Mouse (Mus musculus): ENCODE measurements at regions not wholly inside any gene's neighbourhood (a gene's known extent, or its start where the extent isn't known, plus 50 kb on each side); places are given as distances from the start of the nearest gene placed in this dataset.
A peak's percentile ranks its signal among the peaks of the same experiment; 100 is the strongest.

DNA sequence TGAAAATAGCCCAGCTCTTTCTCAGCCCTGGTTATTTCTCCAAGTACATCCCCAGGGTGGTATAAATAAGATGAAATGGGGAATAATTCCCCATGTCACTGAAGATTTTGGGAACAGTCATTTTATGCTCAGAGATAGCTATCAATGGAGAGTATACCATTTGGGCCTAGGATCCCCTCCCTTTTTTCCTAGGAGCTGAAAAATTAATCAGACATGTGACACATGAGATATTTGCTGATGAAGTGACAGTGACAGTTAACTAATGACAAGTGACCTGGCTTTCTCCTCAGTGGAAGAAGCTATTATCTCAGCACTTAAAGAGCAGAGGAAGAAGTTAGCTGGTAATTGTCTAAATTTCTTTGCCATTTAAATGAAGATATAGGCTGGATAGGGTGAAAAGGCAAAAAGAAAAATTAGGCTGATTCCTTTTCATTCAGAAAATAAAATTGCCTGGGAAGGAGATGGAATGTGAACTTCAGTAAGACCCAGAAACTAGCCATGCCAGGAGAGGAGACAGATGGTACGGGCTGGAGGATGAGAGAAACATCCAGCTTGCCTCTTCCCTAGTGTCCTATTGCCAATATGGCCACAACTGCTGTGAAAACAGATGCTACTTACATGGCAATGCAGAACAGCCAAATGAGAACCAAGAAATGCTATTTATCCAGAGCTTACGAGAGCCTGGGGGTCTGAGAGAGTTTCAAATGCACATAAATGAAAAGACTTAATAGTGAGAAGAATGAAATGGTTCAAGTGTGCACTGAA, 376.1 kb upstream of the Gm11114 start:
- no peak for DNase-seq

- DNase-seq, result peak; percentile 11
Measured at GRCm38 (mm10) chr9:84966558-84967154, 345.9 kb upstream of the Gm11114 start.

DNA sequence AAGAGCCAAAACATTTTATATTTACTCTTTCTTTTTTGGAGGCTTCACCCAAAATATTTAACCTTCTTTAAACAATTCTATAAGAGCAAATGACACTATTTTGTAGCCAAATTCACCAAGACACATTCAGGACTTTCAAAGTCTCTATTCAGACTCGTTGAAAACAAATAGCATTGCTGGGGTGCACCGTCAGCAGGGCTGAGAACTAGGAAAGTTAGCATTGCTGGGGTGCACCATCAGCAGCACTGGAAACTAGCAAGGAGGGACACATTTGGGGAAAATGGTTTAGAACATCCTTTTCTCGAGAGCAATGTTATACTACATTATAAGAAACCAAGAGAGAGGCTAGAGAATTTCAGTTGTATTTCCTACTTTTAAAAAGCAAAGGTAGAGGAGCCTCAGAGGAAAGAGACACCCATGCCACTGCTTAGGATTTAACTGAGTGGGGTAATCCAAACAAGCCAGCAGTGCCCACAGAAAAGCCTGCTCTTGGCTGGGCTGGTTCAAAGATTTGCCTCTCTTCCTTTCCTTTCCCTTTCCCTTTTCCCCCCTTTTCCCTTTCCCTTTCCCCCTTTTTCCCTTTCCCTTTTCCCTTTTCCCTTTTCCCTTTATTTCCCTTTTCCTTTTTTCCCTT, 342.5 kb upstream of the Gm11114 start:
- DNase-seq, result no peak

GRCm38 (mm10) chr9:84977470-84977869, 335.1 kb upstream of the Gm11114 start:
- DNase-seq, result no peak

GRCm38 (mm10) chr9:85003414-85003813, 309.2 kb upstream of the Gm11114 start:
- no peak for DNase-seq

DNA sequence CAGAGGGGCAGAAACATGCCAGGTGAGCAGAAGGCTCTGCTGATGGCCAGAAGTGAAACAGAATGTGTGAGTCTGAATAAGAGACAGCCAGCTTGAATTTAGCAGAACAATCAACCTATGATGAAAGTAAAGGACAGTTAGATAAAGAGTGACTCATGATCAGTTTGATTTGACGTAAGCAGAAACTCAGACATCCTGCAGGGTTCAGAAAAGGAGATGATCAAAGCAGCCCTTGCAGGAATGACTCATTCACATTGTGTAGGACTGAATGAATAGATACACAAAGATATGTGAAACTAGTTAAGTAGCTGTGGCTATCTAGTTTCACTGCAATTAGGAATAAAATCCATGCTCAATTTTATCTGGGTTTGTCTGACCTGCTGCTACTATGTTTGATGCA, 301.2 kb upstream of the Gm11114 start:
- no peak for DNase-seq

GRCm38 (mm10) chr9:85048112-85048978, 264.2 kb upstream of the Gm11114 start:
- no peak for DNase-seq

DNA sequence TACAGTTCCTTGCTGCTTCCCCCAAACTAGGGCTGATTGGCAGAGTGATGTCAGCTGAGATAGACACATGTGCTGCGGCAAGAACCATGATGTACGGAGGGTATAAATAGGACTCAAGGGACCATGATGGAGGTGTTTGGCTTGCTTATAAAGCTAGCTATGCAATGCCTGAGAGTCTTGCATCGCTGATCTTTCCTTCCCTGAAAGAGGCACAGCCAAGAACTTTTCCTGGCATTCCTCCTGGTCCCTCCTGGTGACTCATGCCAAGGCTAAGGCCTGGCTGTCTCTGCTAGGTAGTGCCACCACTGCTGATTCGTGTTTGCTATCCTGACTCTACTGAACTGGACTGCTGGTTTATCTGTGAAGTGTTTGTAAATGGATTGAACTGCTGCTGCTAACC, 260.0 kb upstream of the Gm11114 start:
- DNase-seq, result no peak

DNA sequence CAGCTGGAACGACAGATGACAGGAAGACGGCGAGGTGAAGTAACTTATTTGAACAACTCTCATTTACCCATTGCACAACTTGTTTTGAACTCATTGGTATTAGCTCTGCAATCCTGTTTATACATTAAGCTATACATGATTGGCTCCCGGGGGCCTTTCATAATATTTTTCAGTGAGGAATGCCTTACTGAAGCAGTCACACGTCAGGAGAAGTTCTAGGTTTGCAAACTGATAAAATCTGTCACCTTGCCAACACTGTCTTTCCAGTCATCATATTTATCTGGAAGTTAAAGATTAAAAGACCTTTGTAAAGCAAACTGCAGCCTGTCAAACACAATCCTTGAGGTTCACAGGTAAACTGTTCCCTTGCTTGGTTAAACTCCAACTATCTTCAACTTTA, 232.6 kb upstream of the Gm11114 start:
- DNase-seq, result no peak

DNA sequence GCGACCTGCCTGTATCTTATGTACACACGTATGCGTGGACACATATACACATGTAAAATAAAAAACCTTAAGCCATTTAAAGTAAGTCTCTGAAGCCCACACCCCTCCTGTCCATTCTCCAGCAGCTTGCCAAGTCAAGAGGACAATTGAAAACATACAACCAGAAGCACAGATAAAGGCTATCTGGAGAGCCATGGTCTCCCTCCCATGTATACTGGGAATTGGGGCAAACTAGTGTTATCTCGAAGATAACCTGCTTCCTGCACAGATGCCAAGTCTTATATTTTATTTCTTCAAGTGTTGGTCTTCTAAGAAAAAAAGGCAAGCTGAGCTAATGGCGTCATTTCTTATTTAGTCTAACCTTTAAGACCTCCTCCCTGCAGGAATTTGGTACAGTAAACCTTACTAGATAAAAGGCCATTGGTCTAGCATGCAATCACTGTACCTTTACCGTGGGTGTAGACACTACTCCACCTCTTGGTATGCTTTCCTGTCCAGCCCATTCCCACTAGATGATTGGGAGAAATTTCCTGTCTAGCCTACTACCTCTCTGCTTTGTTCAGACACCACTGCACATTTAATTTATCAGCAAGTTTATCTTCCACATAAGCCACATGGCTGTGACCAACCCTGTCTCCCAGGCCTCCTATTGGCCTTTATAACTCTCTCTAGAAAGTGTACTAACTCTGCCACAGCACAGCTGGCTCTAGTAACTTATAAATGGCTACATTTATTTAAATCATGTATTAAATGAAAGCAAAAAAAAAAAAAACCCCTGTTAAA, 223.8 kb upstream of the Gm11114 start:
- DNase-seq, result no peak

DNA sequence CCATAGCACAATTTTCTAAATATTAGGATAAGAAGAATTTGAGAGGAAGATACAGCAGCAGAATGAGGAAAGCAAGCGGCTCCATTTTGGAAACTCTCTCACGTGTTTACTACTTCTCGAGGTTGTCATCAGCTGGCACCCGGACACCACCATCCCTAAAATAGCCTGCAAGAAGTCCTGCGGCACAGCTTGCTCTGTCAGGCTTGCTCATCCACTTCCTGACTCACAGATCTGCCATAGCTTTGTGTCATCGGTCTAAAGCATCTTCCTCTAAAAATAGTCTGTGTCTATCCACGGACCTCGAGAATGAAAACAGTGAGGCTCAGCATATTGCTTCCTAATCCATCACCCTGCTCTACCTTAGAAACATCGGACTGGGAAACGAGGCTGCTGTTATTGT, 222.3 kb upstream of the Gm11114 start:
- DNase-seq, result peak; percentile 43

DNA sequence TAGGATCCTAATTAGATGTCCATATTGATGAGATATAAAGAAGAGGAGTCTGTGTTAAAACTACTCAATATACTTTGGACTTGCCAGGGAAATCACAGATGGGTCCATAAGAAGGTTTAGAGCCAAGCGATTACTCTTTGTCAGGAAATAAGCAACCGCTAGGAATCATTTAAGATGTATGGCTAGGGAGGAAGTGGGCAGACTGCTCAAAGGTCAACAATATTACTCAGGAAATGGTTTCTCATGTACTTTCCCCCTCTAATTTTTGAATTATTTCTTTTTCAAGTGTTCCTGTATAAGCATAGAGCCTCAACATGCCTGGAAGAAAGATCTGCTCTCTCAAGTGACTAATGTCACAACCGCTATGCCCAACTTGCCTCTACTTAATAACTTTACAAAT, 217.3 kb upstream of the Gm11114 start:
- DNase-seq, result no peak

DNA sequence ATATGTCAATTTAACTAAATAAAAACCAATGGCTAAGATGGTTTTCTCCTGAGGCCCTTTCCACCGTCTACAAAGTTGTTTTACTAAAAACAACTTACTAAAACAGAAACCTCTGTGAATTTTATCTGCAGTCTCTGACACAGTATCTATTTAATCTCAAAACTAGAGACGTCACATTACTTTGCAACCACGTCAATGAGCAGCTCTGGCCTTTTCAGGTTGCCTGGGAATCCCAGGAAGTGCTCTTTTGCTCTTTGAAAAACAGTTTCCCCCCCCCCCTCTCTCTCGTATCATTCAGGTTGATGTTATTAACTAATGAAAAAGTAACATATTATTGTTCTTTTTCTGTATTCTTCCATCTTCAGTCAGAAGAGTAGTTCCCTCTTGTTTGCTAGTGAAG, 216.1 kb upstream of the Gm11114 start:
- no peak for DNase-seq

GRCm38 (mm10) chr9:85112928-85113327, 199.6 kb upstream of the Gm11114 start:
- DNase-seq, result no peak

DNA sequence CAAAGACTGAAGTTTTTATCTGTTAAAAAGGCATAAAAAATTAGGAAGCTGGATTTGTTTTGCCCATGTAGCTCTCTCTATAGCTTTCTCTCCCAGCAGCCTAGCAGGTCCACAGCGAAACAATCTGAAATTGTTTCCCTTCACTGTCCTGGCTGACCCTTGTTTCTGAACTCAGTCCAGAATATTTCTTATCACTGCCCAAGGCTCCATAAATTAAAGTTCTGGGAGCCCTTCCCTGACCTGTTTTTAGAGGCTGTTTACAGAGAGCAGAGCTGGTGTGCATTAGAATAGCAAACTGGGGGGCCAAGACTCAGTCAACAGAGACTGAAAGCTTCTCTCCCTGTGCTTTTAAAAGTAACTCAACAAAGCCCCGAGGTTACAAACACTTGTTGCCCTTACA, 198.3 kb upstream of the Gm11114 start:
- DNase-seq, result no peak

DNA sequence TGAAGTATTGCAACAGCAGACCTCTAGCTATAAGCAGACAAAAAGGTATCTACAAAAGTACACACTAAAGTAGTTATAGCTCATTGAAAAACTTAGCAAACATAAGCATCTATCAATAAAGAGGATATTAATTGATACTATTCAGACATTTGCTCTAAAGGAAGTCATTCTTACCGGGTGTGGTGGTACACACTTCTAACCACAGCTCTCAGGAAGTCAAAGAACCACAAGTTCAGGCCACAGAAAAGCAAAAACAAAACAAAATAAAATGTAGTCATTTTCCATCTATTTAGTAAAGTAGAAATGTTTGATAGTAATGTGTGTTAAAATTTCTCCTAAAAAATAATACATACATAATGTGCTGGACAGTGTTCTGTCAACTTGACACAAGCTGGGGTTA, 192.5 kb upstream of the Gm11114 start:
- no peak for DNase-seq

GRCm38 (mm10) chr9:85121059-85121458, 191.5 kb upstream of the Gm11114 start:
- DNase-seq, result no peak

- DNase-seq, result no peak
Measured at GRCm38 (mm10) chr9:85123706-85124105, 188.9 kb upstream of the Gm11114 start.

DNA sequence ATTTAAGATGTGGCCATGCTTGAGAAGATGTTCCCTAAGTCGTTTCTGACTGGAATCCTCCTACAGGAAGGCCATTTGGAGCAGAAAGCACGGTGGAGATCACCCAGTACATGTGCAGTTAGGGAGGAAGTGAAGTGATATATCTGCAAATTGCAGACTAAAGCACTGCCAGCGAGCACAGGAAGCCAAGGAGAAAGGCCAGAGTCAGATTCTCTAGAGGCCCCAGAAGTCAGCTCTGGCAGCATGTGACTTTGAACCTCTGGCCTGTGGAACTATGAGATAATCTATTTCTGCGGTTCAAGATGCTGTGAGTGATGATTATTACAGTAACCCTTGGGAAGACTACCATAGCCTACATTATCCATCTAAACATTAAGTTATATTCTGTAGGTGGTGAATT, 186.8 kb upstream of the Gm11114 start:
- peak; percentile 7 for DNase-seq

GRCm38 (mm10) chr9:85126541-85126940, 186.0 kb upstream of the Gm11114 start:
- DNase-seq, result no peak

- peak; percentile 11 for DNase-seq
Measured at GRCm38 (mm10) chr9:85127107-85127506, 185.5 kb upstream of the Gm11114 start.

- DNase-seq, result no peak
Measured at GRCm38 (mm10) chr9:85134900-85135299, 177.7 kb upstream of the Gm11114 start.
